Mouse (Mus musculus) monocyte, adult 5-6 weeks (primary cell): ENCODE data around the gene Ppp3r1. TPM values are rescaled to one million over a fixed set of nuclear protein-coding genes. Genes with fewer than 3 reads are reported as not detected.
A peak's percentile ranks its signal among the peaks of the same experiment; 100 is the strongest.

ENCODE experiments used
- ATAC-seq: fragments of 153-309, 156-312 bp; replicated peaks from 2 replicates; pipeline ENCODE4 v1.8.0; 2017; ENCODE audit warnings: mild to moderate bottlenecking; ENCODE audit not compliant: low TSS enrichment, insufficient number of reproducible peaks, severe bottlenecking, poor library complexity, low FRiP score
- total RNA-seq: library from RNA; stranded (forward); fragments of 200-1000, 200-491, 200-594 nt; gene quantifications from 3 replicates; pipeline ENCODE4 v1.2.3, GENCODE M21; 2017

Ppp3r1 gene
- 103 to 132 TPM (median 125 TPM) in 3 replicates for total RNA-seq

GRCm38 (mm10) chr11:17158858-17159737 lies at the start of gene Ppp3r1:
Gene Ppp3r1 (plus strand): TSS chr11:17159263.
- ATAC-seq = peak; percentile 83

DNA sequence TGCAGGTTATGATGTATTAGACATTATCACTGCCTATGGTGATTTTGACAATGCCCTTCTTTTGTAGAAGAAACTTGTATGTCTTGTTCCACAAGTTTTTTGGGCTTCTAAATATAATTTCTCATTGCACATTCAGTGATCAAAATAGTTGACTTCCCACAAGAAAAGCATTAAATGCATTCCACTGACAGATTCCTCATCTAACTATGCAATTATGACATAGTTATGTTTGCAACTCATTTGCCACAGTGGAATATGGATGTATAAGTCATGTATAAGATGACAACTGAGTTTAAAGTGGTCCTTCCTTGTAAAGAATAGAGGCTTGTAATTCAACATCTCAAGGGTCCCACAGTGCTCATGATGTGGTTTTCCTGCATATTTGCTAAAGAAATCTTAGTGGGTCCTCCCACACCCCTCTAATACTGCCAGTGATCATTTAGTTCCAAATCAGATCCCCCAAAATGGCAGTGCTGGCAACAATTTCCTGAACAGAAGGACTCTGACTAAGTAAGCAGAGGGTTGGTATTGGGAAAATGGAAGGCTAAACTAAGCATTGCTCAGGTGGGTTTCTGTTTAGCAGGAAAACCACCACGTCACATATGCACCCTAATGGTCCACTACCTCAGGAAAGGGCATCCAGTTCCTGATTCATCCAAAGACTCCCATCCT lies 46.5 kb upstream of the Ppp3r1 start:
- no peak for ATAC-seq

- no peak for ATAC-seq
These were observed 32.6 kb upstream of the Ppp3r1 start for GRCm38 (mm10) chr11:17126418-17126817.

- ATAC-seq = no peak
These were observed 23.4 kb upstream of the Ppp3r1 start for GRCm38 (mm10) chr11:17135638-17136037.

GRCm38 (mm10) chr11:17138306-17139033 lies 20.6 kb upstream of the Ppp3r1 start:
- ATAC-seq = no peak

GRCm38 (mm10) chr11:17159738-17160241 lies 727 bp downstream of the Ppp3r1 start:
- no peak for ATAC-seq

GRCm38 (mm10) chr11:17160242-17160641 lies 1.2 kb downstream of the Ppp3r1 start:
- ATAC-seq = peak; percentile 58; the same call in 1 of the 2 replicates

GRCm38 (mm10) chr11:17163956-17164355 lies 4.9 kb downstream of the Ppp3r1 start:
- no peak for ATAC-seq

- ATAC-seq = peak; percentile 23; the same call in 1 of the 2 replicates
These were observed 7.6 kb downstream of the Ppp3r1 start for GRCm38 (mm10) chr11:17166627-17167026.

DNA sequence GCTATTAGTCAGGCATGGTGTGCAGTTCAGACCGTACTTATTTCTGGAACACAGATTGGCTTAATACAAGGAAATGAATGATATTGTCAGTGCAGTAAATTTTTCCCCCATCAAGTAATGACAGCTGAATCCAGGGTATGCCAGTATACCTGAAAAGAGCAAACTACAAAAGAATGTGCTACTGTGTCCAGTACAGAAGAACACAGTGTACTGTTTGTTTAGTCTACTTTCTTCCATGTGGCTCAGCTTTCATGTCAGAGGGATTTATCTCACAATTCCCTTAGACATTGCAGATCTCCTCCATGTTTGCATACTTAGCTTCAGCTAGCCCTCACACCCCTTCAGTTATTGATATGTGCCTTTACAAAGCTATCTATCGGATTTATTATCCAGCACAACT lies 10.2 kb downstream of the Ppp3r1 start:
- no peak for ATAC-seq

DNA sequence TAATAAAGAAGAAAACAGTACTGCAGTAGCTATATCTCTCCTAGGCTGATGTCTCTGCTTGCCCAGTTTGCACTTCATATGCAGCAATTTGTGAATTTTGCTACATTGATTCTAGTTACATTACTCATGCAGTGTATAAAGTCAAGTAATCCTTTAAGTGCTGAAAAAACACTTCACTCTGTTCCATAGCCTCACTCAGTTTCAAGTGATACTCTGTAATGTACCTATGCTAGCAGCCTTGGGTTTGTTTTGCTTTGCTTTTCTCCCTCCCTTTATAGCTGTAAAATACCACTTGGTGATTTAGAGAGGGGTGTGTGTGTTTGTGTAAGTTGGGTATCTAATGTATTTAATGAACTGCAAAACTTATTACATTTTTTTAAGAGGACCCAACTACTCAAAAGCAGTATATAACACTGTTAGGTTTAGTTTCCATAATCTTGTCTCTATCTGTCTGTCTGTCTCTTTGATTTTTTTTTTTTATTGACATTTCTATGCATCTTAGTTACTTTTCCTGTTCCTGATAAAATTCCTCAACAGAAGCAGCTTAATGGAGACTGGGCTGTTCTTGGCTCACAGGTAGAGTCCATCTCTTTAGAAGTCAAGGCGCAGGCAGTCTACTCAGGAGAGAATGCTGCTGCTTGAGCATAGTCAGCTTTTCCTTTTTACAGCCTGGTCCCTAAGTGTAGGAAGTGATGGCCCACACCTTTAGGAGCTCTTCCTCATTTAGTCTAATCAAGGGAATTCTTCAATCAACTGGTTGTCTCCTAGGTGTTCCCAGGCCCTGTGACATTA lies 12.1 kb downstream of the Ppp3r1 start:
- ATAC-seq = no peak

DNA sequence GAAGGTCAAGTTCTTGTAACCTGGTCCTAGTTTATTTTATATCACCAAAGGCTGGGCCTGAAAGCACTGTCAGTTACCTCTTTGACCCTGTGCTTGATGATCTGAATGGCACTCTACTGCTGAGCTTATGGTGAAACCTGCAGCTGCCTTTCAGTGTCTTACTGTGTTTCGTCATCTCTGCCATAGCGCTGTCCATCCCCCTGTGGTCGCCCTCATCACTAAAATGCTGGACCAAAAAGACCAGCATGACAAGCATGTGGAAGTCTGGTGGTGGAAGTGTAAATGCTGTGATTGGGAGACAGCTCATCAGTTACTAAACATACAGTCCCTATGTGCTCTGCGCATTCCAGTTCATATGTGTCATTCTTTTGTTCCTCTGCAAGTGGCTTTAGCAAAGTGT lies 13.2 kb downstream of the Ppp3r1 start:
- ATAC-seq = 0 out of 2 replicates have a peak, but pooled peaks have one; percentile 27

- ATAC-seq = no peak
These were observed 17.6 kb downstream of the Ppp3r1 start for GRCm38 (mm10) chr11:17176638-17177037.

DNA sequence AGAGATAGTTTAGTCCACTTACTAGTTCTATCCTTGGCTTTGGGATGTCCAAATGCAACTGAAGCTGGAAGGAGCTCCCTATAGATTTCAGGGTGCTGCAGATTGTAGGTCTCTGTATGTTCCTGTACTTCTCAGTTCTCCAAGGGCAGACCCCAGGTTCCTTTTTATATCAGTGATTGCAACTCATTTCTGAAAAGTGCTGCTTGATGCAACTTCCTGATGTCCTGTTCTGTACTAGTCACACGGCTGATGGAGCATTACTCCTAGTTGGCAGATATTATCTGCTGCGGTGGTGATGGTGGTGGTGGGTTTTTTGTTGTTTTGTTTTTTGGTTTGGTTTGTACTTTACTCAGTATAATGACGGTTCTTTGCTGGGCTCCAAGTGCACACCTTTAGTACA lies 21.7 kb downstream of the Ppp3r1 start:
- ATAC-seq = 0 out of 2 replicates have a peak, but pooled peaks have one; percentile 22

DNA sequence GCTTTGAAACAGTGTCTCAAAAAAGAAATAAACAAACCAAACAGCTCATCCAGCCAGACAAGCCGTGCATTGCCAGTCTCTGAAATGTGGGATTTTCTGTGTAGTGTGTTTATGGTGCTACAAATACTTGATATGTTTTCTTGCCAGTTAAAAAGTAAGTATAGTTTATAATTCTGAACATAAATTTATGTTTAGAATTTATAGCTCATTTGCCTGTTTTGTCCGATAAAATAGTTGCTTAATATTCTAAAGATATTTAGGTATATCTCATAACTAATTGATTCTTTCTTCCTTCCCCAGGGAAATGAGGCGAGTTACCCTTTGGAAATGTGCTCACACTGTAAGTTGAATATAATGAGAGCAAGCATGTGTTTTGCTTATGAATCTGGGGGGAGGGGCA lies 22.7 kb downstream of the Ppp3r1 start, which contains the start of gene Wdr92:
Wdr92 (plus strand) TSS at position 301 of the 400 bp plus-strand sequence.
- ATAC-seq = no peak

DNA sequence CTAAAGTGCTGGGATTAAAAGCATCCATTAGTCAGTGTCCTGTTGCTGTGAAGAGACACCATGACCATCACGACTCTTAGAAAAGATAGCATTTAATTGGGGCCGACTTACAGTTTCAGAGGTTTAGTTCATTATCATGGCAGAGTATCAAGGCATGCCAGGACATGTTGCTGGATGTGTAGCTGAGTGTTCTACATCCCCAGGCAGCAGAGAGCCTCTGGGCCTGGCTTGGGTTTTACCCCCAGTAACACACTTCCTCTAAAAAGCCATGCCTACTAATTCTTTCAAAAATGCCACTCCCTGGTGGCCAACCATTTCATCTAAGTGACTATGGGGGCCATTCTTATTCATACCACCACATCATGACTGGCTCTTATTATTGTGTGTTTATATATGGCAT lies 24.1 kb downstream of the Ppp3r1 start:
- ATAC-seq = no peak

DNA sequence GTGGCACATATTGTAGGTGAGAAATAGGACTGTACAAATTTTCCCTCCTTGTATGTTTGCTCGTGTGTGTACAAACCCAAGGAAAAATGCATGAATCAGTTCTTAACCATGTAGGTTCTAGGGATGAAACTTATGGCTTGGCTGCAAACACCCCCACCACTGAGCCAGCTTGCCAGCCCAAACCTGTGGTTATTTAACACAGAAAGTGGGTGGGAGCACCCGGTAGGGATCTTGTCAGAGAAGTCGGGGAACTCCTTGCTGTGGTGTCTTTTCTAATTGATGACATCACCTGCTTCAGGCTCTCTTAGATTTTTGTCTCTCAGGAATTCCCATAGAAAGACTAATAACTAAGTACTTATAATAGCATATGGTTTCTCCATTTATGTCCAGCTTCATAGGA lies 28.6 kb downstream of the Ppp3r1 start:
- no peak for ATAC-seq

- no peak for ATAC-seq
These were observed 29.7 kb downstream of the Ppp3r1 start for GRCm38 (mm10) chr11:17188786-17189185.
